Mouse (Mus musculus): ENCODE data around the gene Pimreg. TPM values are rescaled to one million over a fixed set of nuclear protein-coding genes. Genes with fewer than 3 reads are reported as not detected.

Pimreg gene
- polyA plus RNA-seq, 1 experiment from 2014 or later, result 138 TPM

DNA sequence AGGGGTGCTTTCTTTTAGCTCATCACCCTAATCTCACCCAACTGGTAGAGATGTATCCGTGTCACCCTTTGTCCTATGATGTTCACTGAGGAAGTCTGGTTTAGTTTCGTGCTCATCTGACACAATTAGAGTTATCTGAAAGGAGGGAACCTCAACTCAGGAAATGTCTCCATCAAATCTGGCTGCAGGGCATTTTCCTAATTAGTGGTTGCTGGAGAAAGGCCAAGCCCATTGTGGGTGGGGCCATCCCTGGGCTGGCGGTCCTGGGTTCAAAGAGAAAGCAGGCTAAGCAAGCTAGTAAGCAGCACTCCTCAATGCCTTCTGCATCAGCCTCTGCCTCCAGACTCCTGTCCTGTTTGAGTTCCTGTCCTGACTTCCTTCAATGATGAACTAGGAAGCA is 10.4 kb downstream of the Pimreg start:
- WGBS, result 63% methylated on average over 3 of the region's 3 CpGs
- H3K27me3 ChIP-seq (ENCODE audit: control insufficient read depth, insufficient read depth, low read depth, low read length), result peaks cover 10% of the 10 kb centered on the region; the same call in 1 of the 2 replicates
- no peak overlapping the region for H3K4me3 ChIP-seq (ENCODE audit: low read length)
- H3K4me1 ChIP-seq (replicated peaks; ENCODE audit: control insufficient read depth, insufficient read depth, low read length), result peaks cover 18% of the 10 kb centered on the region
- no peak for ATAC-seq (ENCODE audit: low read depth)
- no peaks in the 10 kb centered on the region for H3K9me3 ChIP-seq (ENCODE audit: control insufficient read depth, low read length)
- H3K4me2 ChIP-seq (ENCODE audit: low read depth, low read length), result no peak overlapping the region
- H3K27ac ChIP-seq (ENCODE audit: low read length), result no peak overlapping the region
- H3K9ac ChIP-seq (ENCODE audit: low read length), result no peak overlapping the region
- no peaks in the 10 kb centered on the region for H3K36me3 ChIP-seq (ENCODE audit: control insufficient read depth, insufficient read depth, low read length)

- peak; percentile 31; the same call in 1 of the 2 replicates for ATAC-seq (ENCODE audit: low read depth)
- WGBS, result 13% methylated on average over 5 of the region's 5 CpGs
- no peak overlapping the region for H3K27ac ChIP-seq (ENCODE audit: low read length)
- no peak overlapping the region for H3K4me3 ChIP-seq (ENCODE audit: low read length)
- H3K9me3 ChIP-seq (ENCODE audit: control insufficient read depth, low read length), result no peaks in the 10 kb centered on the region
- H3K27me3 ChIP-seq (ENCODE audit: control insufficient read depth, insufficient read depth, low read depth, low read length), result peaks cover 10% of the 10 kb centered on the region; the same call in 1 of the 2 replicates
- no peak overlapping the region for H3K4me2 ChIP-seq (ENCODE audit: low read depth, low read length)
- no peaks in the 10 kb centered on the region for H3K36me3 ChIP-seq (ENCODE audit: control insufficient read depth, insufficient read depth, low read length)
- H3K4me1 ChIP-seq (replicated peaks; ENCODE audit: control insufficient read depth, insufficient read depth, low read length), result peaks cover 18% of the 10 kb centered on the region
- H3K9ac ChIP-seq (ENCODE audit: low read length), result no peak overlapping the region
Measured at GRCm38 (mm10) chr11:72052636-72053035, 10.8 kb downstream of the Pimreg start.

DNA sequence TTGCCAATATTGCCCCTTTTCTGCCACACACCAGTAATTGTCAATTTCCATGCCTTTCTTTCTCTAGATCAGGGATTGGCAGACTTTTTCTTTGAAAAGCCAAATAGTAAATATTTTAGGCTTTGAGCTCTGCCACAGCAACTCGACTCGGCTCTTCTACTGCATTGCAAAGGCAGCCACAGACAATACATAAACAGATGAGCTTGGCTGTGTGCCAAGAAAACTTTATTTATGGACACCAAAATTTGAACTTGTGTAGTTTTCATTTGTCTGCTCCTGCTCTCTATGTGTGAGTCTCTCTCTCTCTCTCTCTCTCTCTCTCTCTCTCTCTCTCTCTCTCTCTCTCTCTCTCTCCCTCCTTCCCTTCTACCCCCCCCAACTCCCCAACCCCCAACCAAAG is 13.3 kb downstream of the Pimreg start:
- no peak overlapping the region for H3K9ac ChIP-seq (ENCODE audit: low read length)
- no peak overlapping the region for H3K4me3 ChIP-seq (ENCODE audit: low read length)
- ATAC-seq (ENCODE audit: low read depth), result no peak
- H3K36me3 ChIP-seq (ENCODE audit: control insufficient read depth, insufficient read depth, low read length), result no peaks in the 10 kb centered on the region
- WGBS, result 21% methylated on average over 2 of the region's 2 CpGs
- H3K4me2 ChIP-seq (ENCODE audit: low read depth, low read length), result no peak overlapping the region
- H3K27me3 ChIP-seq (ENCODE audit: control insufficient read depth, insufficient read depth, low read depth, low read length), result peaks cover 10% of the 10 kb centered on the region; the same call in 1 of the 2 replicates
- H3K27ac ChIP-seq (ENCODE audit: low read length), result no peak overlapping the region
- peaks cover 14% of the 10 kb centered on the region for H3K4me1 ChIP-seq (replicated peaks; ENCODE audit: control insufficient read depth, insufficient read depth, low read length)
- no peaks in the 10 kb centered on the region for H3K9me3 ChIP-seq (ENCODE audit: control insufficient read depth, low read length)

GRCm38 (mm10) chr11:72057166-72057565 is 15.3 kb downstream of the Pimreg start:
- no peaks in the 10 kb centered on the region for H3K9me3 ChIP-seq (ENCODE audit: control insufficient read depth, low read length)
- no peak overlapping the region for H3K9ac ChIP-seq (ENCODE audit: low read length)
- no peak overlapping the region for H3K4me2 ChIP-seq (ENCODE audit: low read depth, low read length)
- WGBS, result 57% methylated on average over 3 of the region's 3 CpGs
- no peak overlapping the region for H3K4me3 ChIP-seq (ENCODE audit: low read length)
- peaks cover 3% of the 10 kb centered on the region; the same call in 1 of the 2 replicates for H3K4me1 ChIP-seq (replicated peaks; ENCODE audit: control insufficient read depth, insufficient read depth, low read length)
- H3K27me3 ChIP-seq (ENCODE audit: control insufficient read depth, insufficient read depth, low read depth, low read length), result peaks cover 2% of the 10 kb centered on the region; the same call in 1 of the 2 replicates
- no peaks in the 10 kb centered on the region for H3K36me3 ChIP-seq (ENCODE audit: control insufficient read depth, insufficient read depth, low read length)
- ATAC-seq (ENCODE audit: low read depth), result no peak
- no peak overlapping the region for H3K27ac ChIP-seq (ENCODE audit: low read length)

DNA sequence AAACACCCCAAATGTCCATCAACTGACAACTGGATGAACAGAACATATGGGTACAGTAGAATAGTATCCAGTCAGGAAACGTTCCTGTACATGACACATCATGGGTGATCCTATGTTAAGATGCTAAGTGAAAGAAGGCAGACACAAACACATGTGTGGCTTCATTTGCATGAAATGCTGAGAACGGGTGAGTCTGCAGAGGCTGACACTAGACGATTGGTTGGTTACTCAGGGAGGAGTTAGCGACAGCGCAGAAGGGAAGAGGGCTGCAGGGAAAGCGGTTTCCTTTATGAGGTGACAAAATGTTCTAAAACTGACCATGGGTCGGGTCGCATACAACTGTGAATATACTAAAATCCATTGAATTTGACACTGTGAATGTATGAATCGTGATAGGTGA is 18.6 kb downstream of the Pimreg start:
- Histone ChIP-seq H3K27me3 (ENCODE audit: control insufficient read depth, insufficient read depth, low read depth, low read length) (no peaks in the 10 kb centered on the region), H3K9ac (ENCODE audit: low read length) (no peak overlapping the region), H3K27ac (ENCODE audit: low read length) (no peak overlapping the region), H3K4me2 (ENCODE audit: low read depth, low read length) (no peak overlapping the region), H3K4me3 (ENCODE audit: low read length) (no peak overlapping the region), H3K36me3 (ENCODE audit: control insufficient read depth, insufficient read depth, low read length) (no peaks in the 10 kb centered on the region), H3K4me1 (replicated peaks; ENCODE audit: control insufficient read depth, insufficient read depth, low read length) (no peaks in the 10 kb centered on the region), H3K9me3 (ENCODE audit: control insufficient read depth, low read length) (0 out of 2 replicates have a peak, but pooled peaks cover 4% of the 10 kb centered on the region)
- no peak for ATAC-seq (ENCODE audit: low read depth)
- WGBS, result 65% methylated on average over 9 of the region's 9 CpGs

DNA sequence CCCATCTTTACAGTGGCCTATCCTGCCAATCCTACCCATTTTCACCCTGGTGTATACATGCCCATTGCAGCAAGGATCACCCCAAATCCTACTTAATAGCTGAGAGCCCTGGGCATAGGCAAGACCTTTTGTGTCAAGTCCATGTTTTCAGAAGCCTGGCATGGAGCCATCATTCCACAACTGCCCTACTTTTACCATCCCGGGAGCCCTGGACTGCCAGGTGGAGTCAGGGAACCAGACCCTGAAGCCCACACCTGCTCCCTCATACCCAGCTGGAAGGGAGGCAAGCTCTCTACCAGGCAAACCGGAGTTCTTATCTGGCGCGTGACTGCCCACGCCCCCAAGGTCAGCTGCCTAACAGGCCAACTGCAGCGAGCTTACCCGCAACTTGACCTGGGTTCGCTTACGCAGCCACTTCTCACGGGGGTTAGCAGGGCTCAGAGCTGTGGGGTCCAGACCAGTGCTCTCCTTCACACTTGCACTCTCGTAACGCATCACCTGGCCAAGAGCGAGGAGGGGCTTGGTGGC is 19.3 kb downstream of the Pimreg start:
- 0 out of 2 replicates have a peak, but pooled peaks cover 4% of the 10 kb centered on the region for H3K9me3 ChIP-seq (ENCODE audit: control insufficient read depth, low read length)
- H3K4me1 ChIP-seq (replicated peaks; ENCODE audit: control insufficient read depth, insufficient read depth, low read length), result no peaks in the 10 kb centered on the region
- no peak for ATAC-seq (ENCODE audit: low read depth)
- H3K4me2 ChIP-seq (ENCODE audit: low read depth, low read length), result no peak overlapping the region
- no peak overlapping the region for H3K4me3 ChIP-seq (ENCODE audit: low read length)
- WGBS, result 49% methylated on average over 13 of the region's 13 CpGs
- no peak overlapping the region for H3K9ac ChIP-seq (ENCODE audit: low read length)
- H3K27ac ChIP-seq (ENCODE audit: low read length), result no peak overlapping the region
- H3K27me3 ChIP-seq (ENCODE audit: control insufficient read depth, insufficient read depth, low read depth, low read length), result no peaks in the 10 kb centered on the region
- no peaks in the 10 kb centered on the region for H3K36me3 ChIP-seq (ENCODE audit: control insufficient read depth, insufficient read depth, low read length)

- H3K27me3 ChIP-seq (ENCODE audit: control insufficient read depth, insufficient read depth, low read depth, low read length), result no peaks in the 10 kb centered on the region
- 0 out of 2 replicates have a peak, but pooled peaks cover 4% of the 10 kb centered on the region for H3K9me3 ChIP-seq (ENCODE audit: control insufficient read depth, low read length)
- H3K4me2 ChIP-seq (ENCODE audit: low read depth, low read length), result no peak overlapping the region
- no peaks in the 10 kb centered on the region for H3K4me1 ChIP-seq (replicated peaks; ENCODE audit: control insufficient read depth, insufficient read depth, low read length)
- H3K27ac ChIP-seq (ENCODE audit: low read length), result no peak overlapping the region
- WGBS, result 74% methylated on average over 6 of the region's 6 CpGs
- H3K9ac ChIP-seq (ENCODE audit: low read length), result no peak overlapping the region
- H3K4me3 ChIP-seq (ENCODE audit: low read length), result no peak overlapping the region
- no peaks in the 10 kb centered on the region for H3K36me3 ChIP-seq (ENCODE audit: control insufficient read depth, insufficient read depth, low read length)
- ATAC-seq (ENCODE audit: low read depth), result no peak
Measured at GRCm38 (mm10) chr11:72064414-72064813, 22.6 kb downstream of the Pimreg start.

- ATAC-seq (ENCODE audit: low read depth), result 0 out of 2 replicates have a peak, but pooled peaks have one; percentile 25
- Histone ChIP-seq H3K27me3 (ENCODE audit: control insufficient read depth, insufficient read depth, low read depth, low read length) (no peaks in the 10 kb centered on the region), H3K4me3 (ENCODE audit: low read length) (no peak overlapping the region), H3K9me3 (ENCODE audit: control insufficient read depth, low read length) (0 out of 2 replicates have a peak, but pooled peaks cover 4% of the 10 kb centered on the region), H3K4me1 (replicated peaks; ENCODE audit: control insufficient read depth, insufficient read depth, low read length) (no peaks in the 10 kb centered on the region), H3K36me3 (ENCODE audit: control insufficient read depth, insufficient read depth, low read length) (no peaks in the 10 kb centered on the region), H3K9ac (ENCODE audit: low read length) (no peak overlapping the region), H3K27ac (ENCODE audit: low read length) (no peak overlapping the region), H3K4me2 (ENCODE audit: low read depth, low read length) (no peak overlapping the region)
- 71% methylated on average over 8 of the region's 8 CpGs for WGBS
Measured at GRCm38 (mm10) chr11:72065103-72065502, 23.3 kb downstream of the Pimreg start.

DNA sequence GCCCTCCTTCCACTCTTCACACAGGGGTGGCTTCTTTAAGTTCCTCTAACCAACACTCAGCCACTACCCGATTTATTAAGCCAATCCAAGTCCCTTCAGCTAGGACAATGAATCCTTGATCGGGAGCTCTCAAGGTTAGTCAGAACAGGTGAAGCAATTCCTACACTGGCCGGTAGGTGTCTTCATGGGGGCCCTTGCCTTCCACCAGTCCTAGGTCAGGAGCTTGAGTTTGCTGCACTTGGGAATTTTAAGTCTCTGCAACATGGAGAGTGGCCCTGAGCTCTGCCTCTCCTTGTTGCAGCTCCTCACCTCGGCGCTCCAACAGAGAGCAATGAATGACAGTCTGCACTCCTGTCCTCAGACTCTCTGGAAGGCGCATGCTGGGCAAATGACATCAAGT is 24.5 kb downstream of the Pimreg start:
- 31% methylated on average over 6 of the region's 6 CpGs for WGBS

More for the DNA sequence above, 24.5 kb downstream of the Pimreg start:
- no peak overlapping the region for H3K9ac ChIP-seq (ENCODE audit: low read length)
- H3K36me3 ChIP-seq (ENCODE audit: control insufficient read depth, insufficient read depth, low read length), result no peaks in the 10 kb centered on the region
- H3K27me3 ChIP-seq (ENCODE audit: control insufficient read depth, insufficient read depth, low read depth, low read length), result no peaks in the 10 kb centered on the region
- no peak overlapping the region for H3K4me2 ChIP-seq (ENCODE audit: low read depth, low read length)
- peak; percentile 41; the same call in 1 of the 2 replicates for ATAC-seq (ENCODE audit: low read depth)
- H3K4me3 ChIP-seq (ENCODE audit: low read length), result no peak overlapping the region
- no peak overlapping the region for H3K27ac ChIP-seq (ENCODE audit: low read length)
- no peaks in the 10 kb centered on the region for H3K4me1 ChIP-seq (replicated peaks; ENCODE audit: control insufficient read depth, insufficient read depth, low read length)
- 0 out of 2 replicates have a peak, but pooled peaks cover 4% of the 10 kb centered on the region for H3K9me3 ChIP-seq (ENCODE audit: control insufficient read depth, low read length)
